Mouse (Mus musculus) hindbrain, embryonic 12.5 days (tissue): Measurements from ENCODE around the gene Ehmt2. TPM values are rescaled to one million over a fixed set of nuclear protein-coding genes. Genes with fewer than 3 reads are reported as not detected.
A peak's percentile ranks its signal among the peaks of the same experiment; 100 is the strongest.
"Not testable (repeated sequence)": the region's sequence is repeated elsewhere in the genome, so short reads cannot be mapped to it uniquely, and the experiment has no call there.

ENCODE experiments used
- ATAC-seq: fragments of 200-750 bp; cut with Nextera tagmentation; 2 replicates; pipeline ENCODE4 v1.8.0; 2017; ENCODE audit warnings: moderate TSS enrichment; ENCODE audit not compliant: low FRiP score
- H3K27ac ChIP-seq: fragments of 300-500 bp; sonication (generic); 2 replicates; pipeline ENCODE4 v1.5.1; 2016; ENCODE audit warnings: mild to moderate bottlenecking
- H3K27me3 ChIP-seq: fragments of 300-500 bp; sonication (generic); 2 replicates; pipeline ENCODE4 v1.6.1; 2016; ENCODE audit warnings: mild to moderate bottlenecking
- H3K36me3 ChIP-seq: fragments of 300-500 bp; sonication (generic); 2 replicates; pipeline ENCODE4 v1.6.1; 2016; ENCODE audit warnings: mild to moderate bottlenecking
- H3K4me1 ChIP-seq: fragments of 300-500 bp; sonication (generic); 2 replicates; pipeline ENCODE4 v1.6.1; 2016
- H3K4me2 ChIP-seq: fragments of 300-500 bp; sonication (generic); replicated peaks from 2 replicates; pipeline ENCODE4 v1.6.1; 2016; ENCODE audit warnings: mild to moderate bottlenecking
- H3K4me3 ChIP-seq: fragments of 300-500 bp; sonication (generic); 2 replicates; pipeline ENCODE4 v1.5.1; 2016; ENCODE audit warnings: mild to moderate bottlenecking
- H3K9ac ChIP-seq: fragments of 300-500 bp; sonication (generic); 2 replicates; pipeline ENCODE4 v1.6.1; 2016; ENCODE audit warnings: mild to moderate bottlenecking, moderate library complexity
- H3K9me3 ChIP-seq: fragments of 300-500 bp; sonication (generic); replicated peaks from 2 replicates; pipeline ENCODE4 v1.6.1; 2016; ENCODE audit warnings: mild to moderate bottlenecking
- WGBS: fragments of 180-500 bp; shearing (Covaris S2); methylation state at CpG from one replicate; pipeline ENCODE4 v1.1.7; 2016; 5-methylcytosine and 5-hydroxymethylcytosine counted together
- polyA plus RNA-seq: library from polyadenylated mRNA; unstranded; fragments of >200 nt; fragmentation: Nextera tagmentation; extraction: Ambion mirVana; gene quantifications from 2 replicates; pipeline ENCODE4 v1.2.1, GENCODE M21; 2016

The Ehmt2 gene
- polyA plus RNA-seq, 1 experiment from 2014 or later, result 113 TPM

DNA sequence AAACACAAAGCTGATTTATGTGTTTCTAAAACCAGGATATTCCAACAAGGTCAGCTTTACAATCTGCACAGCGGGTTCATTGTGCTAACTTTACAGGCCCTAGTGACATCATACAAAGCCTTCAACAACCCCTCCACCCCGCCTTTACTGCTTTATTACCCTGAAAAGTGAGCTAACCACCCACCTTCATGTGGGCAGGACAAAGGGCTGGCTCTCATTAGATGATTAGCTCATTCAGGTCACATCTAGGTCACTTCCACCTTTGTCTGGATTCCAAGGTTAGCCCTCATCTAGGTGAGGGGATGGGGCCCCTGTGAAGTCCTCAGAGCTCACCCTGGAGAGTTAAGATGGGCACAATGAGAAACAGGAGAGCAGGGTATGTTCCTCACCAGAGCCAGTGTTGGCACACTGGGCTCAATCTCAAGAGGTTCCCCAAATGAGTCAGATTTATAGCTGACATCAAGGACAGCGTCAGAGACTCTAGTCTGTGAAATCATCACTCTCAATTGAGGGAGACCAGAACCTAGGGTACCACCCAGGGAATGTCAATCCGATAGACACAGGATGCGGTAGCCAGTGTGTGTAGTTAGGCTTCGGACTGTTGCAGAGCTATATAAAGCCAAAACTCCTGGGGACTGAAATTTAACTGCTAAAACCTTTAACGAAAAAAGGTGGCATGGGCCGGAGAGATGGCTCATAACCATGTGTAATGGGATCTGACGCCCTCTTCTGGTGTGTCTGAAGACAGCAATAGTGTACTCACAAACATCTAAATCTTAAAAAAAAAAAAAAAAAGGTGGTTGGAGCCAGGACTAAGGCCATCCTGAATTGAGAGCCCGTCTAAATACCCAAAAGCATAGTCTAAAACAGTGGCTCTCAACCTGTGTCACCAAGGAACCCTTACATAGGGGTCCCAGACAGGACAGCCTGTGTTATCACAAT, 52.5 kb downstream of the Ehmt2 start:
- H3K4me1 ChIP-seq, result peaks cover 13% of the 10 kb centered on the region
- H3K4me2 ChIP-seq, result peak overlapping the region; percentile 95
- peak overlapping the region; percentile 95 for H3K9ac ChIP-seq
- H3K27me3 ChIP-seq, result peaks cover 11% of the 10 kb centered on the region
- ATAC-seq, result no peak
- peaks cover 17% of the 10 kb centered on the region for H3K36me3 ChIP-seq
- H3K9me3 ChIP-seq, result no peaks in the 10 kb centered on the region
- peak overlapping the region; percentile 91 for H3K27ac ChIP-seq
- 32% methylated on average over 10 of the region's 10 CpGs for WGBS
- H3K4me3 ChIP-seq, result peak overlapping the region; percentile 82

DNA sequence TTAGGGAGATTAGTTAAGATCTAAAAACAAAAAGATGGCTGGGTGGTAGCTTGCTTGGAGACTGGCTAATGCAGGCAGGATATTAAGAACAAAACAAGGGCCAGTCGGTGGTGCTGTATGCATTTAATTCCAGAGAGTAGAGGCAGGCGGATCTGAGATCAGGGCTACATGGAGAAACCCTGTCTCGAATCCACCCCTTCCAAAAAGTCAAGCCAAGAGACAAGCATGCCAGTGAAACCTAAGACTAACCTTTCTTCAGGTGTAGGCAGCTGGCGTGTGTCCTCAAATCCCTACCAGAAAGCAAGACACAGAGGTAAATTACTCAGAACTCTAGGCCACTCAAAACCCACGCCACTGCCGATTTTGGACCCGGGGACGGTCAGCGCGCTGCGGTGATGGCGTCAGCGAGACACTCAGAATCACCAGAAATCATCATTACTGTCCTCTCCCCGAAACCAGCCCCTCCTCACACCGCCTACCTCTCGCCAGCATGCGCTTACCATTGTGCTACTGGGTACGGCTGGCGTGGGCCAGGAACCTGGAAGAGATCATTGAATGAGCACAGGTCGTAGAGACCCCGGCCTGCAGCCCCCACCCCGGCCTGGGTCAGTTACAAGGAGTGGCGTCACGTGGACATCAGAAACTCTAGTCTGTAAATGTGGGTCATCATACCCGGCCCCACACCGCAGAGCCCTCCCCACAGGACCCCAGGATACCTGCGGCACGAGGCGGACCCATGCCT, 53.5 kb downstream of the Ehmt2 start:
- ATAC-seq, result no peak; the same call in none of the 2 replicates
- Histone ChIP-seq H3K36me3 (peaks cover 17% of the 10 kb centered on the region), H3K4me3 (peak overlapping the region; percentile 82), H3K4me1 (peaks cover 13% of the 10 kb centered on the region), H3K9me3 (no peaks in the 10 kb centered on the region), H3K27me3 (peaks cover 17% of the 10 kb centered on the region), H3K4me2 (peak overlapping the region; percentile 95), H3K27ac (peak overlapping the region; percentile 91), H3K9ac (peak overlapping the region; percentile 95)
- under 1% methylated on average over 29 of the region's 29 CpGs for WGBS

DNA sequence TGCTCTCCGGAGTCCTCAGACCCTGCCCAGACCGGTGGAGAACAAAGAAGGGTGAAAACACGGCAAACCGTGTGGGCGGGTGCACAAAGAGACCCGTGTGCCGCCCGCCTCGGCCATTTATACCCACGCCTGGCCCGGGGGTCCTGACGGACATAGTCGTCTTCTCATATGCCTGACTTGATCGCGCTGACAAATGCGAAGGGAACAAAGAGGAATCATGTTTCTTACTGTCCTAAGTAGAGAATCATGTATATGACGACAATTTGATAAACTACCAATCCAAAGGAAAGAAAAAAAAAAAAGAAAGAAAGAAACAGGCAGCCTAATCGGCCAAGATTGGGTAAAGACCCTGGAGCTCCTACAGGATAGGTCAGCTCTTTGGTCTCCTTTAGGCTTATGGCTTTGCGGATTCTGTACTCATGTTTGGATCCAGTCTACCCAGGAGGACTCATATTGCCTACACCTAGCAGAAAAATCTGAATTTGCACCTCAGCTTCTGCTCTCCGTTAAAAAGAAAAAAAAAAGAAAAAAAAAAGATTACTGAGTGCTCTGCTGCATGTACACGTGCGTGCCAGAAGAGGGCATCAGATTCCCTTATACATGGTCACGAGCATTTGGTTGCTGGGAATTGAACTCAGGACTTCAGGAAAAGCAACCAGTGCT, 54.2 kb downstream of the Ehmt2 start:
- Histone ChIP-seq H3K36me3 (peaks cover 17% of the 10 kb centered on the region), H3K4me2 (peak overlapping the region; percentile 95), H3K9me3 (no peaks in the 10 kb centered on the region), H3K4me1 (peaks cover 13% of the 10 kb centered on the region), H3K9ac (peak overlapping the region; percentile 95), H3K27ac (peak overlapping the region; percentile 91), H3K27me3 (peaks cover 20% of the 10 kb centered on the region), H3K4me3 (peak overlapping the region; percentile 82)
- ATAC-seq, result peak; percentile 82
- WGBS, result 0% methylated on average over 23 of the region's 23 CpGs

DNA sequence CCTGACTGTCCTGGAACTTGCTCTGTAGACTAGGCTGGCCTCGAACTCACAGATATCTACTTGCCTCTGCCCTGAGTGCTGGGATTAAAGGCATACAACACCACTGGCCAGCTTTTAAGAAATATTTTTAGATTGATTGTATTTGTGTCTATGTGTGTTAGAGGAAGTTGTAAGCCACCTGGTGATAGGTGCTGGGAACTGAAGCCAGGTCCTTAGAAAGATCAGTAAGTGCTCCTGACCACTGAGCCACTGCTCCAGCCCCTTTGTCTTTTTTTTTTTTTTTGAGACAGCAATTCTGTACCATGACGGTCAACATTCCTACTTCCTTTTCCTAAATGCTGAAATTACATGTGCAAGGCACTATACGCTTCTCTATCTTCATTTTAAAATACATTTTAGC, 55.0 kb downstream of the Ehmt2 start:
- Histone ChIP-seq H3K36me3 (peaks cover 17% of the 10 kb centered on the region), H3K9ac (no peak overlapping the region), H3K27ac (no peak overlapping the region), H3K4me1 (peaks cover 13% of the 10 kb centered on the region), H3K4me2 (no peak overlapping the region), H3K27me3 (peaks cover 20% of the 10 kb centered on the region), H3K9me3 (no peaks in the 10 kb centered on the region), H3K4me3 (no peak overlapping the region)
- WGBS, result 84% methylated on average over 3 of the region's 3 CpGs
- ATAC-seq, result no peak

GRCm38 (mm10) chr17:34953904-34954303, 55.6 kb downstream of the Ehmt2 start:
- no peak overlapping the region for H3K27ac ChIP-seq
- H3K9ac ChIP-seq, result no peak overlapping the region
- H3K4me2 ChIP-seq, result no peak overlapping the region
- WGBS, result 93% methylated on average over 4 of the region's 4 CpGs
- H3K4me1 ChIP-seq, result peaks cover 13% of the 10 kb centered on the region
- no peaks in the 10 kb centered on the region for H3K9me3 ChIP-seq
- no peak for ATAC-seq
- H3K4me3 ChIP-seq, result no peak overlapping the region
- peaks cover 17% of the 10 kb centered on the region for H3K36me3 ChIP-seq
- H3K27me3 ChIP-seq, result peaks cover 20% of the 10 kb centered on the region

DNA sequence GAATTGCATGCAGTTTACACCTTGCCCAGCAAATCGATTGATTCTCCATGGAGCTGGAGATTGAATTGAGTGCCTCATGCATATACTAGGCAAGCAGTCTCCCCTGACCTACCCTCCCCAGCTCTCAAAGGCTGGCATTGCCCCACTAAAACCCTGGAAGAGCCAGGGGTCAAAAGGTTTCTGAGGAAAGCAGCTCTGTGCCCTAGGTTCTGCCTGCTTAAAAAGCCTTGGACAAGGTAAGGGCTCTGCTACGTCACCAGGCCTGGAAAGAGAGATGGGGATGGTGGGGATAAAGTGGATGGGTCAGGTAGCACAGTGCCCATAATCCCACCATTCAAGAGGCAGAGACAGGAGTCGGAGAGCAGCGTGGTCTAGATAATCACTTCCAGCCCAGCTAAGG, 56.6 kb downstream of the Ehmt2 start:
- H3K9ac ChIP-seq, result no peak overlapping the region
- peaks cover 17% of the 10 kb centered on the region for H3K4me1 ChIP-seq
- no peak for ATAC-seq
- H3K36me3 ChIP-seq, result peaks cover 11% of the 10 kb centered on the region
- H3K27me3 ChIP-seq, result peaks cover 20% of the 10 kb centered on the region
- no peak overlapping the region for H3K27ac ChIP-seq
- no peak overlapping the region for H3K4me2 ChIP-seq
- no peak overlapping the region for H3K4me3 ChIP-seq
- no peaks in the 10 kb centered on the region for H3K9me3 ChIP-seq
- WGBS, result 70% methylated on average over 4 of the region's 4 CpGs

DNA sequence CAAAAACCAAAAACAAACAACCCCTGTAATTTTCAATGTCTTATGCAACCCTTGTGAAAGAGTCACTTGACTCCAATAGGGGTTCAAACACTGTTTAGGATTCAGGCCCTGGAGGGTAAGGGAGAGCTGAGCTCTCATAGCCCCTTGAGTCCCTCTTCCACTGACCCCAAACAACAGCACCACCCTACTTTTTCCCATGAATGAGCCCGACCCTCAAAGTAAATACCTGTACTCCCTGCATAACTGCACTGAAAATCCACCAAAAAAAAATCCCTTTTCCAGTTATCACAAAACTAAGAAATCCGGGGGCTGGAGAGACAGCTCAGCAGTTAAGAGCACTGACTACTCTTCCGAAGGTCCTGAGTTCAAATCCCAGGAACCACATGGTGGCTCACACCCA, 57.6 kb downstream of the Ehmt2 start:
- Histone ChIP-seq H3K27ac (no peak overlapping the region), H3K4me3 (no peak overlapping the region), H3K4me1 (peaks cover 11% of the 10 kb centered on the region), H3K9ac (no peak overlapping the region), H3K27me3 (peaks cover 26% of the 10 kb centered on the region), H3K4me2 (no peak overlapping the region), H3K36me3 (peaks cover under 1% of the 10 kb centered on the region; the same call in 1 of the 2 replicates), H3K9me3 (no peaks in the 10 kb centered on the region)
- 83% methylated on average over 3 of the region's 3 CpGs for WGBS
- ATAC-seq, result no peak

DNA sequence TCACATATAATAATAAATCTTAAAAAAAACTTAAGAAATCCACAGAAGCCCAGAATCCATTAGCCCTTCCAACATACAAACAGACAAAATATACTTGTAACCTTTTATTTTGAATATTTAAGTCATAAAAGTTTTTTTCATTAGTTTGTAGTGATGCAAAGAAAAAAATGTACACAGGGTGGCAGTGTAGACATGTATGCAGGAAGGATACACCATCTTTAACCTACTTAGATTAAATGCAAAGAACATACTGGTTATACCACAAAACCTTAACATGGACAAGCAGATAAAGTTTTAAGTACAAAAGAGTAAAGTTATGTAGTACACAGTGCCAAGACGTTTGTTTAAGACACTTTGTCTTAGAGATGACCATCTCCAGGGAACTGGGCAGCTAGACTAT, 58.1 kb downstream of the Ehmt2 start:
- Histone ChIP-seq H3K4me3 (no peak overlapping the region), H3K4me1 (peaks cover 9% of the 10 kb centered on the region; the same call in 1 of the 2 replicates), H3K27me3 (peaks cover 30% of the 10 kb centered on the region), H3K36me3 (no peaks in the 10 kb centered on the region), H3K27ac (no peak overlapping the region), H3K9ac (no peak overlapping the region), H3K9me3 (no peaks in the 10 kb centered on the region), H3K4me2 (no peak overlapping the region)
- no peak for ATAC-seq
- 62% methylated on average over 1 of the region's 1 CpGs for whole genome bisulfite sequencing

GRCm38 (mm10) chr17:34957291-34957690, 59.0 kb downstream of the Ehmt2 start:
- not testable (repeated sequence) for H3K9me3 ChIP-seq, H3K4me1 ChIP-seq, H3K4me2 ChIP-seq, ATAC-seq, H3K27ac ChIP-seq, H3K4me3 ChIP-seq, H3K36me3 ChIP-seq, H3K9ac ChIP-seq
- H3K27me3 ChIP-seq, result peaks cover 38% of the 10 kb centered on the region
- WGBS, result 16% methylated on average over 30 of the region's 40 CpGs

DNA sequence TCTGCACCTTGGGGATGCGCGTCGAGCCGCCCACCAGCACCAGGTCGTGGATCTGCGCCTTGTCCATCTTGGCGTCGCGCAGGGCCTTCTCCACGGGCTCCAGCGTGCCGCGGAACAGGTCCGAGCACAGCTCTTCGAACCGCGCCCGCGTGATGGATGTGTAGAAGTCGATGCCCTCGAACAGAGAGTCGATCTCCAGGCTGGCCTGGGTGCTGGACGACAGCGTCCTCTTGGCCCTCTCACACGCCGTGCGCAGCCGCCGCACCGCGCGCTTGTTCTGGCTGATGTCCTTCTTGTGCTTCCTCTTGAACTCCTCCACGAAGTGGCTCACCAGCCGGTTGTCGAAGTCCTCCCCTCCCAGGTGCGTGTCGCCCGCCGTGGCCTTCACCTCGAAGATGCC, 59.7 kb downstream of the Ehmt2 start:
- not testable (repeated sequence) for H3K9ac ChIP-seq, H3K36me3 ChIP-seq, H3K27ac ChIP-seq, H3K9me3 ChIP-seq, H3K4me3 ChIP-seq, H3K4me2 ChIP-seq, ATAC-seq, H3K4me1 ChIP-seq
- peaks cover 44% of the 10 kb centered on the region for H3K27me3 ChIP-seq
- 27% methylated on average over 27 of the region's 40 CpGs for WGBS

DNA sequence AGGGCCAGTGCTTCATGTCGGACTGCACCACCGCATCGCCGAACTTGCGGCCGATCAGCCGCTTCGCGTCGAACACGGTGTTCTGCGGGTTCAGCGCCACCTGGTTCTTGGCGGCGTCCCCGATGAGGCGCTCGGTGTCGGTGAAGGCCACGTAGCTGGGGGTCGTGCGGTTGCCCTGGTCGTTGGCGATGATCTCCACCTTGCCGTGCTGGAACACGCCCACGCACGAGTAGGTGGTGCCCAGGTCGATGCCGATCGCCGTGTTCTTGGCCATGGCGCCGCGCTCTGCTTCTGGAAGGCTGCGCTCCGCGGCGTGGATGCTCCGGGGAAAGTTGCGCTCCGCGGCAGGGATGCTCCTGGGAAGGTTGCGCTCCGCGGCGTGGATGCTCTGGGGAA, 60.5 kb downstream of the Ehmt2 start:
- H3K27ac ChIP-seq, H3K4me1 ChIP-seq, H3K9ac ChIP-seq, H3K36me3 ChIP-seq, H3K9me3 ChIP-seq: not testable (repeated sequence)
- peaks cover 51% of the 10 kb centered on the region for H3K27me3 ChIP-seq
- 2% methylated on average over 34 of the region's 47 CpGs for WGBS
- peak; percentile 62 for ATAC-seq
- peak overlapping the region; percentile 77 for H3K4me2 ChIP-seq
- H3K4me3 ChIP-seq, result peak overlapping the region; percentile 45
